Mouse (Mus musculus) forebrain, embryonic 16.5 days (tissue): ENCODE measurements around the gene A2ml1. TPM values are rescaled to one million over a fixed set of nuclear protein-coding genes. Genes with fewer than 3 reads are reported as not detected.

ENCODE experiments used
- ATAC-seq: fragments of 200-750 bp; cut with Nextera tagmentation; 2 replicates; pipeline ENCODE4 v1.8.0; 2017; ENCODE audit warnings: mild to moderate bottlenecking, moderate library complexity
- H3K27ac ChIP-seq: fragments of 300-500 bp; sonication (generic); 2 replicates; pipeline ENCODE4 v1.5.1; 2014; ENCODE audit warnings: low read length, control low read depth
- H3K27me3 ChIP-seq: fragments of 300-500 bp; sonication (generic); replicated peaks from 2 replicates; pipeline ENCODE4 v1.6.1; 2014; ENCODE audit warnings: low read length; ENCODE audit not compliant: control insufficient read depth, insufficient read depth
- H3K36me3 ChIP-seq: fragments of 300-500 bp; sonication (generic); 2 replicates; pipeline ENCODE4 v1.6.1; 2014; ENCODE audit not compliant: control insufficient read depth, insufficient read depth
- H3K4me1 ChIP-seq: fragments of 300-500 bp; sonication (generic); replicated peaks from 2 replicates; pipeline ENCODE4 v1.6.1; 2014; ENCODE audit warnings: low read length; ENCODE audit not compliant: control insufficient read depth, insufficient read depth
- H3K4me2 ChIP-seq: fragments of 300-500 bp; sonication (generic); 2 replicates; pipeline ENCODE4 v1.6.1; 2014; ENCODE audit warnings: mild to moderate bottlenecking, low read length, control low read depth
- H3K4me3 ChIP-seq: fragments of 300-500 bp; sonication (generic); replicated peaks from 2 replicates; pipeline ENCODE4 v1.5.1; 2014; ENCODE audit warnings: mild to moderate bottlenecking, low read length, control low read depth
- H3K9ac ChIP-seq: fragments of 300-500 bp; sonication (generic); replicated peaks from 2 replicates; pipeline ENCODE4 v1.6.1; 2014; ENCODE audit warnings: low read depth, low read length, control low read depth
- H3K9me3 ChIP-seq: fragments of 300-500 bp; sonication (generic); 2 replicates; pipeline ENCODE4 v1.6.1; 2016; ENCODE audit warnings: low read length; ENCODE audit not compliant: control insufficient read depth
- whole genome bisulfite sequencing: fragments of 180-500 bp; shearing (Covaris S2); extraction: QIAGEN DNeasy Blood & Tissue Kit; methylation state at CpG from one replicate; pipeline ENCODE4 v1.1.7; 2014; 5-methylcytosine and 5-hydroxymethylcytosine counted together
- polyA plus RNA-seq: library from polyadenylated mRNA; unstranded; fragments of >200 nt; fragmentation: Nextera tagmentation; extraction: Ambion mirVana; gene quantifications from 2 replicates; pipeline ENCODE4 v1.2.1, GENCODE M21; 2015

A2ml1 gene
- polyA plus RNA-seq, 1 experiment from 2014 or later = 3.9 TPM

DNA sequence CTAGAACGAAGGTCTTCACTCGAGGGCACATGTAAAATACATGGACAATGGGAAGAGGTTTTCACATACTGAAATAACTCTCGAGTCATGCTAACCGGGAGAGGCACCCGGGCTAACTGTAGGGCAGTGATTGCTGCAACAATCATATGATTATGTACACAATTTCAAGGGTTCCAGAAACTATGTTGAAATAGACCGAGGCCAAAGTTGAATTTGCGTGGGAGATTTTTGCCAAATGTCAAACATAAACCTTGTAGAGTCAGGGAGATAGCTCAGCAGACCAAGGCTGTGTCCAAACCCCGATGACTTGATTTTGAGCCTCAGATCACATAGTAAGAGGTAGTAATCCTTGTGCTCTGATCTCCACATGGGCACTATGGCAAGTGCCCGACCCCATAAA is 48.7 kb downstream of the A2ml1 start:
- Histone ChIP-seq H3K27ac (no peak overlapping the region), H3K36me3 (no peaks in the 10 kb centered on the region), H3K4me1 (no peaks in the 10 kb centered on the region), H3K27me3 (no peaks in the 10 kb centered on the region), H3K4me2 (no peak overlapping the region), H3K9ac (no peak overlapping the region), H3K4me3 (no peak overlapping the region), H3K9me3 (no peaks in the 10 kb centered on the region)
- no peak for ATAC-seq
- WGBS = 91% methylated on average over 9 of the region's 9 CpGs

DNA sequence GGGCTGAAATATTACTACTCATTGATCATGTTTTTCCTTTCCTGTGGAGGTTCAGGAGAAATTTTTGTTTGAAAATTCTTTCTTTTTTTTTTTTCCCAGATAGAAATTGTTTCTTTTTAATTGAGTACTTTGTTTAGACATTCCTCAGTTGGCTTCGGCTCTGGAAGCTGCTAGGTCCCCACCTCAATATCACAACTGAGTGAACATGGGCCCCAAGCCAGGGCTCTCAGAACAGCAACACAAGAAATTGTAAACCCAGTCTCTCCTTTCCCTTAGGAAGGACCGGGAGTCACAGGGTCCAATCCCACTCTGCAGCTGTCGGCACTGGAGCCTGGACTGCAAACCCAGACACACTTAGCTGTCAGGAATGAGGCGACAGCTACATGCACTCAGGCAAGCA is 52.9 kb downstream of the A2ml1 start:
- 81% methylated on average over 4 of the region's 4 CpGs for WGBS

DNA sequence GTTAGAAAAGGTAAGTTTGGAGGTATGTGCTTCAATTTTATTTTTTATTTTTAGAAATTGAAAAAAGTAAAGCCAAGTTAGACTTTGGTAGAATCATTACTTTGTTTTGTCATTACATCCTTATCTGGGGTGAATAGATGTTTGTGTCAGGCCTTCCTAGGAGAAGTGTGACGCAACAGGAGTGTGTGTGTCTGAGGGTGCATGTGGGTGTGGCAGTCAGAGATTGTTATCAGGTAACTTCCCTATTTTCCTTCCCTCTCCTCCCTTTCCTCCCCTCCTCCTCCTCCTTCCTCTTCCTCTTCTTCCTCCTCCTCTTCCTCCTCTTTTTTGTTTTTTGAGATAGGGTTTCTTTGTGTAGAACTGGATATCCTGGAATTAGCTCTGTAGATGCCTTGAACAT is 54.3 kb downstream of the A2ml1 start:
- no peaks in the 10 kb centered on the region for H3K9me3 ChIP-seq
- no peaks in the 10 kb centered on the region for H3K36me3 ChIP-seq
- 79% methylated on average over 1 of the region's 1 CpGs for WGBS
- H3K27me3 ChIP-seq = no peaks in the 10 kb centered on the region
- H3K4me1 ChIP-seq = no peaks in the 10 kb centered on the region
- no peak overlapping the region for H3K4me3 ChIP-seq
- no peak for ATAC-seq
- H3K9ac ChIP-seq = no peak overlapping the region
- no peak overlapping the region for H3K4me2 ChIP-seq
- H3K27ac ChIP-seq = no peak overlapping the region

More for the DNA sequence above, 52.9 kb downstream of the A2ml1 start:
- Histone ChIP-seq H3K4me2 (no peak overlapping the region), H3K36me3 (no peaks in the 10 kb centered on the region), H3K4me3 (no peak overlapping the region), H3K9me3 (no peaks in the 10 kb centered on the region), H3K4me1 (no peaks in the 10 kb centered on the region), H3K9ac (no peak overlapping the region), H3K27me3 (no peaks in the 10 kb centered on the region), H3K27ac (no peak overlapping the region)
- ATAC-seq = no peak

DNA sequence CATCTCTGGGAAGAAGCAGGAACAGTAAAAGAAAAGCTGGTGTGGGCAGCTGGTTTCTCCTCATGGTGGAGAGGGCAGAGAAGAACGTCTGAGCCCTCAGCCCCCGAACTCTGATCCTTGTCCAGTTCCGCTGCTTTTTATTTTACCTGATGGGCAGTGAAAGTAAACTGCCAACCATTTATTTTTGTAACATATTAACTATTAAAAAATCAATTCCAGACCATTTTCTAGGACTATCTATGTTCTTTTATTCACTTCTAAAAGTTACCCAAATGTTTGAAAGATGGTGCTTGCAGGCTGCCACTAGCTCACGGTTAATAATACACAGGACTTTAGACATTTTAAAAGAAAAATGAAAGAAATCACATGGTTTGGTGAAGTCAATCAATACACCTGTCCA is 54.8 kb downstream of the A2ml1 start, which contains the start of gene Pzp:
TSS of gene Pzp (minus strand) at position 120 of the 400 bp plus-strand sequence.
- Histone ChIP-seq H3K27ac (no peak within 1 kb of the TSS), H3K27me3 (no peaks in the 10 kb centered on the region), H3K4me3 (no peak within 1 kb of the TSS), H3K4me2 (no peak within 1 kb of the TSS), H3K9ac (no peak within 1 kb of the TSS), H3K9me3 (no peaks in the 10 kb centered on the region), H3K36me3 (no peaks in the 10 kb centered on the region), H3K4me1 (no peaks in the 10 kb centered on the region)
- WGBS = 86% methylated on average over 4 of the region's 4 CpGs
- no peak for ATAC-seq

DNA sequence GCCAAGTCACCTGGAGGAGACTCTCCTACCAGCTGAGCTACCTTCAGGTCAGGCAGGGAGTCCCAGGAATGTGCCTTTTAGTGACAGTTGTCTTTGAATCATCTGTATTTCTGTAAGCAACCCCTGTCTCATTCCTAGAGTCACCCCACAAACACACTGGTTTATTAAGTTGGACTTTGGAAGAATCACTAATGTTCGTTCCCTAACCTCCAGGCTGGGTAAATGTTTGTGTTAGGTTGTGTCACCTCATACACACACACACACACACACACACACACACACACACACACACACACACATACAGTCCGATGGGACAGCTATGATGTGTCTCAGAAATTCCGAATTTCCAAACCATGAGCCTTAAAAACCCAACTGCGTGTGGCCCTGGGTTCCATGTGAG is 55.6 kb downstream of the A2ml1 start:
- Histone ChIP-seq H3K36me3 (no peaks in the 10 kb centered on the region), H3K9me3 (no peaks in the 10 kb centered on the region), H3K4me1 (no peaks in the 10 kb centered on the region), H3K27ac (no peak overlapping the region), H3K4me2 (no peak overlapping the region), H3K9ac (no peak overlapping the region), H3K27me3 (no peaks in the 10 kb centered on the region), H3K4me3 (no peak overlapping the region)
- WGBS = 96% methylated on average over 4 of the region's 4 CpGs
- no peak for ATAC-seq

DNA sequence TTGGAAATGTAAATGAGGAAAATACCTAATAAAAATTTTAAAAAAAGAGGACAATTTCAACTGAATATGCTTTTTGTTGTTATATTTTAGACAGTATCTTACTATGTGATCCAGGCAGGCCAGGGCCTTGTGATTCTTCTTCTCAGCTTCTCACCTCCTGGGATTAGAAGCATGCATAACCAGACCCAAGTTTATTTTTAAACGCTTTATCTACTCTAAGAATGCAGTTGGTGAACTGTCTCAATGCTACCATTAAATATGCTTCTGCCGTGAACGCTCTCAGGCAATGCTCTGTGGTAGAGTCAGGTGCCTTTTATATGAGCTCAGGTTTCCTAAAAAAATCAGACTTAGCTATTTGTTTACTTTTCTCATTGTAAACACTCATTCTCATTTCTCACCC is 58.0 kb downstream of the A2ml1 start:
- 96% methylated on average over 3 of the region's 3 CpGs for WGBS
- no peak overlapping the region for H3K9ac ChIP-seq

DNA sequence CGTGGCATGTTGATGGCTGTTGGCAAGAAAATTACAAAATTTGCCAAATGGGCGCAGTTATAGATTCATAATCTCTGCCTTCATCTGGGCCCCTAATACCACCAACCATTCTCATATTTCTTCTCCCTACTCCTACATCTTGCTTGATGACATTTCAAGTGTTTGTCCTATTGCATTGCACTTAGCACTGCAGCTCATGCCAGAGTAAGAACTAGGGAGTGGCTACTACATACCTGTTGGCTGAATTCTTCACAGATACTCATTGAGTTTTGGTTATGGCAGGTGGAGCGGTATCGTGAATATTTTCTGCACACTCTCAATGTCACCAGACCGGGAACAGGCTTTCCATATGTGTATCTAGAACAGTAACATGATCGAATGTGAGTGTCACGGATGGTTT is 62.2 kb downstream of the A2ml1 start:
- Histone ChIP-seq H3K4me2 (no peak overlapping the region), H3K4me1 (no peaks in the 10 kb centered on the region), H3K36me3 (no peaks in the 10 kb centered on the region), H3K9me3 (peaks cover 3% of the 10 kb centered on the region), H3K27me3 (no peaks in the 10 kb centered on the region), H3K4me3 (no peak overlapping the region), H3K27ac (no peak overlapping the region), H3K9ac (no peak overlapping the region)
- no peak for ATAC-seq
- WGBS = 90% methylated on average over 7 of the region's 7 CpGs

More for the DNA sequence above, 58.0 kb downstream of the A2ml1 start:
- Histone ChIP-seq H3K4me1 (no peaks in the 10 kb centered on the region), H3K27me3 (no peaks in the 10 kb centered on the region), H3K36me3 (no peaks in the 10 kb centered on the region), H3K9me3 (no peaks in the 10 kb centered on the region), H3K4me2 (no peak overlapping the region), H3K4me3 (no peak overlapping the region), H3K27ac (no peak overlapping the region)
- ATAC-seq = no peak

DNA sequence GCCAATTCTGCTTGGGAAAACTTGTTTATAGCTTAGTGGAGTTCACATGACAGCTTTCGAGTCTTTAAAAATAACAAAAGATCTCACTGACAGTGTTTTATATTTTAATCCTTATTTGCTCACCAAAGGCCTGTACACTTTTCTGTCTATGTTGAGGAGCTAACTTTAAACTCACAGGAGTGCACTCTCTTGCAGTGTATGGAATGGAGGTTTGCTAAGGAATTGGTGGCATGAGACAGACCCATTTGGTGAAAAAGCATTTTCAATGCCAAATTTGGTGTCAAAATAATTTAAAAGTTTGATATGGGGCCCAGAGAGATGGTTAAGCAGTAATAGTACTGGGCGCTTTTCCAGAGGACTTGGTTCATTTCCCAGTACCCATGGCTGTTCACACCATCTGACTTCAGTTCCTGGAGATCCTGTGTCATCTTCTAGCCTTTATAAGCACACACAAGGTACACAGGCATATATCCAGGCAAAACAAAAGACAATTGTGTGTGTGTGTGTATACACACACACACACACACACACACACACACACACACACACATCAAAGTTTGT is 75.7 kb downstream of the A2ml1 start:
- WGBS = 81% methylated on average over 2 of the region's 2 CpGs
- peak; percentile 49 for ATAC-seq
- 0 out of 2 replicates have a peak, but pooled peaks cover 2% of the 10 kb centered on the region for H3K4me1 ChIP-seq
- no peak overlapping the region for H3K4me3 ChIP-seq
- H3K9me3 ChIP-seq = no peaks in the 10 kb centered on the region
- no peak overlapping the region for H3K4me2 ChIP-seq
- no peaks in the 10 kb centered on the region for H3K27me3 ChIP-seq
- no peak overlapping the region for H3K9ac ChIP-seq
- no peaks in the 10 kb centered on the region for H3K36me3 ChIP-seq
- H3K27ac ChIP-seq = no peak overlapping the region

DNA sequence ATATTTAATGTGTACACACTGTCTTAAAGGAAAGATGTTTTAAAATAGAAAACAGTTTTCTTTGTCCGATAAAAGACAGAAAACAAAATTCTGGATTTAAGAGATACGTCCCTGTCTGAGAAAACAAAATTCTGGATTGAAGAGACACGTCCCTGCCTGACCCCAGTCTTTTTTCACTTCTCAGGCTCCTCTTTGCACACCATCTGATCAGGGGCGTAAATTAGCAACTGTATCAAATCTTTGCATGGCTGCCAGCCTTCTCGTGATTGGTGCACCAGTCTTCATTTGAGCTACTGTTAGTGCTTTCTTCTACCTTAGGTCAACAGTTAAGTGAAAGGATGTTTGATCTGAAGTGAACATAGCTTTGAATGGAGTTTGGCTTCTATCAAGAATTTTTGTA is 76.7 kb downstream of the A2ml1 start:
- Histone ChIP-seq H3K4me1 (0 out of 2 replicates have a peak, but pooled peaks cover 2% of the 10 kb centered on the region), H3K9ac (no peak overlapping the region), H3K4me2 (no peak overlapping the region), H3K4me3 (no peak overlapping the region), H3K27me3 (no peaks in the 10 kb centered on the region), H3K36me3 (no peaks in the 10 kb centered on the region), H3K9me3 (no peaks in the 10 kb centered on the region), H3K27ac (no peak overlapping the region)
- ATAC-seq = no peak; the same call in 1 of the 2 replicates
- WGBS = 59% methylated on average over 5 of the region's 5 CpGs

DNA sequence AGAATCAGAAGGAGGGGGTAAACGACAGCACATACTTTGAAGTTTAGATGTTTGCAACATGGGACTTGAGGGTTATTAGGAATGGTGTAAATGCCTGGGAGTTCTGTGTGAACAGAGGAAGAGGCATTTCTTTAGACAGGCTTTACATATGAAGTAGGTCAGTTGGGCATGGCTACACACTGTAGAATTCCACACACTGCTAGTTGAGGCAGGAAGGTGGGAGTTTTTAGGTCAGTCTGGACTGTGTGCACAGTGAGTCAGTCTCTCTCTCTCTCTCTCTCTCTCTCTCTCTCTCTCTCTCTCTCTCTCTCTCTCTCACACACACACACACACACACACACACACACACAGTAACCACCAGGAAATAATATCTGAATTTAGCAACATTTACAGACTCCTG is 86.1 kb downstream of the A2ml1 start:
- no peaks in the 10 kb centered on the region for H3K27me3 ChIP-seq
- H3K4me1 ChIP-seq = no peaks in the 10 kb centered on the region
- H3K4me3 ChIP-seq = no peak overlapping the region
- no peak for ATAC-seq
- no peaks in the 10 kb centered on the region for H3K9me3 ChIP-seq
- H3K4me2 ChIP-seq = no peak overlapping the region
- no peaks in the 10 kb centered on the region for H3K36me3 ChIP-seq
- WGBS = 78% methylated on average over 1 of the region's 1 CpGs
- H3K27ac ChIP-seq = no peak overlapping the region
- no peak overlapping the region for H3K9ac ChIP-seq
